Mouse (Mus musculus): ENCODE results near the gene Cd2ap. TPM values are rescaled to one million over a fixed set of nuclear protein-coding genes. Genes with fewer than 3 reads are reported as not detected.

Gene Cd2ap
- polyA plus RNA-seq, 1 experiment from 2014 or later = 12.7 TPM

- H3K4me3 ChIP-seq (ENCODE audit: low read depth, low read length) = no peak overlapping the region
- H3K27ac ChIP-seq (ENCODE audit: low read depth, low read length) = no peak overlapping the region
- H3K27me3 ChIP-seq (ENCODE audit: control insufficient read depth, insufficient read depth, low read length) = no peaks in the 10 kb centered on the region
- H3K36me3 ChIP-seq (ENCODE audit: control insufficient read depth, insufficient read depth, low read length) = no peaks in the 10 kb centered on the region
- no peak overlapping the region for H3K4me2 ChIP-seq (ENCODE audit: low read depth)
- 96% methylated on average over 2 of the region's 2 CpGs for WGBS
- H3K4me1 ChIP-seq (ENCODE audit: control insufficient read depth, insufficient read depth, low read length) = no peaks in the 10 kb centered on the region
- no peak overlapping the region for H3K9ac ChIP-seq (ENCODE audit: low read length)
- H3K9me3 ChIP-seq (ENCODE audit: control insufficient read depth, low read length) = no peaks in the 10 kb centered on the region
- ATAC-seq (ENCODE audit: insufficient read depth, low FRiP score, low TSS enrichment) (no peak), DNase-seq (ENCODE audit: low spot score) (no peak)
Measured at GRCm38 (mm10) chr17:42752173-42752572, 124.3 kb downstream of the Cd2ap start.

- no peak overlapping the region for H3K9ac ChIP-seq (ENCODE audit: low read length)
- 77% methylated on average over 6 of the region's 6 CpGs for WGBS
- ATAC-seq (ENCODE audit: insufficient read depth, low FRiP score, low TSS enrichment) (no peak), DNase-seq (ENCODE audit: low spot score) (no peak)
- no peak overlapping the region for H3K27ac ChIP-seq (ENCODE audit: low read depth, low read length)
- H3K36me3 ChIP-seq (ENCODE audit: control insufficient read depth, insufficient read depth, low read length) = no peaks in the 10 kb centered on the region
- no peak overlapping the region for H3K4me2 ChIP-seq (ENCODE audit: low read depth)
- H3K4me1 ChIP-seq (ENCODE audit: control insufficient read depth, insufficient read depth, low read length) = no peaks in the 10 kb centered on the region
- no peak overlapping the region for H3K4me3 ChIP-seq (ENCODE audit: low read depth, low read length)
- H3K27me3 ChIP-seq (ENCODE audit: control insufficient read depth, insufficient read depth, low read length) = no peaks in the 10 kb centered on the region
- no peaks in the 10 kb centered on the region for H3K9me3 ChIP-seq (ENCODE audit: control insufficient read depth, low read length)
Measured at GRCm38 (mm10) chr17:42745657-42746420, 130.6 kb downstream of the Cd2ap start.

Other genes starting within 250 kb of the Cd2ap start
- 0.15 and 0.48 TPM in 2 replicates for gene Adgrf4, start 184.4 kb downstream of the Cd2ap start, polyA plus RNA-seq (2014; fragmentation: Nextera tagmentation; extraction: Ambion mirVana)
- 0.20 TPM in 1 of 2 replicates, not detected in the other for gene Adgrf2, start 134.5 kb downstream of the Cd2ap start, polyA plus RNA-seq (2014; fragmentation: Nextera tagmentation; extraction: Ambion mirVana)
- gene Tnfrsf21, start 139.9 kb upstream of the Cd2ap start, polyA plus RNA-seq (2014; fragmentation: Nextera tagmentation; extraction: Ambion mirVana) = 45.5 and 50.1 TPM in 2 replicates

Data from neural tube, embryonic 11.5 days (tissue).